Mouse (Mus musculus) embryonic facial prominence, embryonic 10.5 days (tissue): ENCODE results near the gene Steap2. TPM values are rescaled to one million over a fixed set of nuclear protein-coding genes. Genes with fewer than 3 reads are reported as not detected.
A peak's percentile ranks its signal among the peaks of the same experiment; 100 is the strongest.

ENCODE experiments used
- DNase-seq: peaks from one replicate; pipeline ENCODE4 v3.0.0-alpha.2; 2017; ENCODE audit warnings: low spot score
- H3K27ac ChIP-seq: fragments of 300-500 bp; sonication (generic); replicated peaks from 2 replicates; pipeline ENCODE4 v1.5.1; 2016; ENCODE audit warnings: mild to moderate bottlenecking
- H3K27me3 ChIP-seq: fragments of 300-500 bp; sonication (generic); replicated peaks from 2 replicates; pipeline ENCODE4 v1.6.1; 2016; ENCODE audit warnings: low read depth, mild to moderate bottlenecking; ENCODE audit not compliant: poor library complexity, severe bottlenecking
- H3K36me3 ChIP-seq: fragments of 300-500 bp; sonication (generic); replicated peaks from 2 replicates; pipeline ENCODE4 v1.6.1; 2016; ENCODE audit warnings: mild to moderate bottlenecking, moderate library complexity
- H3K4me1 ChIP-seq: fragments of 300-500 bp; sonication (generic); 2 replicates; pipeline ENCODE4 v1.6.1; 2016
- H3K4me3 ChIP-seq: fragments of 300-500 bp; sonication (generic); 2 replicates; pipeline ENCODE4 v1.5.1; 2016; ENCODE audit warnings: mild to moderate bottlenecking, moderate library complexity
- H3K9me3 ChIP-seq: fragments of 300-500 bp; sonication (generic); 2 replicates; pipeline ENCODE4 v1.6.1; 2016; ENCODE audit warnings: mild to moderate bottlenecking
- WGBS: fragments of 180-500 bp; shearing (Covaris S2); methylation state at CpG from one replicate; pipeline ENCODE4 v1.1.7; 2016; 5-methylcytosine and 5-hydroxymethylcytosine counted together
- polyA plus RNA-seq: library from polyadenylated mRNA; unstranded; fragments of >200 nt; fragmentation: Nextera tagmentation; extraction: Ambion mirVana; gene quantifications from 2 replicates; pipeline ENCODE4 v1.2.1, GENCODE M21; 2016

Gene Steap2
- polyA plus RNA-seq, 1 experiment from 2014 or later = 8.6 TPM

DNA sequence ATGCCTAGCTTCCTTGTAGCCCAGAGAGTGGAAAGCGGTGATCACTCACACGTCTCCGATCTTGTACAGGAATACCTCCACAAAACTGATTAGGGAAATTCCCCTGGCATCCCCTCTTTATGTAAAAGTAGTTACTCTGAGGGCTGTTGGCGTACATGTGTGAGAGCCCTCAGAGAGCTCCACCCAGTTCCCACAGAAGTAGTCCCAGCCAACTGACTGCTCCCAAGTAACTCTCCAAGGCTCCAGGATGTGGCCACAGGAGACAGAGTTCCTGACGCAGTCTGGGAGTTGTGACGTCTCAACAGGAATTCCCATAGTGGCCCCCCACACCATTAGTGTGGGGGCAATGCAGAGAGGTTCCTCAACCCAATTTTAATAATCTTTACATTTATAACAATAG, 31.3 kb downstream of the Steap2 start:
- H3K27me3 ChIP-seq = peaks cover 18% of the 10 kb centered on the region
- H3K4me3 ChIP-seq = peak overlapping the region; percentile 85
- 40% methylated on average over 6 of the region's 6 CpGs for WGBS
- DNase-seq = no peak
- H3K4me1 ChIP-seq = peaks cover 18% of the 10 kb centered on the region
- H3K9me3 ChIP-seq = no peaks in the 10 kb centered on the region
- H3K36me3 ChIP-seq = 0 out of 2 replicates have a peak, but pooled peaks cover 3% of the 10 kb centered on the region
- no peak overlapping the region for H3K27ac ChIP-seq

DNA sequence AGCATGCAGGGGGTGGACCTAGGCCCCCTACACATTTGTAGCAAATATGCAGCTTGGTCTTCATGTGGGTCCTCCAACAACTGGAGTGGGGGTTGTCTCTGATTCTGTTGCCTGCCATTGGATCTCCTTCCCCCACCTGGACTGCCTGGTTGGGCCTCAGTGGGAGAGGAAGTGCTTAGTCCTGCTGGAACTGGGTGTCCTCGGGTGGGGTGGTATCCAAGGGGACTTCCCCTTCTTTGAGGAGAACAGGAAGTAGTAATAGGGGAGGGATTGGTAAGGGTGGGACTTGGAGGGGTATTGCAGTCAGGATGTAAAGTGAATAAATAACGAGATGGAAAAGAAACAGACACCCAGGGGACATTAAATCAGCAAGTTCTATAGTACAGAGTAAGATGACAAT, 35.7 kb downstream of the Steap2 start:
- Histone ChIP-seq H3K27ac (no peak overlapping the region), H3K4me3 (no peak overlapping the region), H3K9me3 (no peaks in the 10 kb centered on the region), H3K4me1 (peaks cover 8% of the 10 kb centered on the region; the same call in 1 of the 2 replicates), H3K27me3 (peaks cover 18% of the 10 kb centered on the region), H3K36me3 (no peaks in the 10 kb centered on the region)
- 58% methylated on average over 2 of the region's 2 CpGs for WGBS
- DNase-seq = no peak

DNA sequence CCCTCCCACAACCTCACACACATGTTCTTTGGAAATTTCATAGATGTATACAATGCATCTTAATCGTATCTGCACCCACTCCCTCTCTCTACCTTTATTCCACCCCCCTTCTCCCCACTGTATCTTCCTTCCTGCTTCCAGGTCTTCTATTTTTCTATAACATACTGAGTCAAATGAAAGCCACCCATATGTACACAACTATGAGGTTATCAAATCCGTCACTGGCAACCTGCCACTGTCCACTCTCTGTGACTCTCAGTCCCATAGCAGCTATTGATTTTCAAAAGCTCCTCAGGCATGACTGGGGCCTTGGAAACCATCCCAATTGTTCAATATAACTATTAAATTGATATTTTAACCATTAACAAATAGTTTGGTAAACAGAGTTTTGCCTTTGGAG, 36.4 kb downstream of the Steap2 start:
- no peak overlapping the region for H3K4me3 ChIP-seq
- no peaks in the 10 kb centered on the region for H3K36me3 ChIP-seq
- 81% methylated on average over 2 of the region's 2 CpGs for whole genome bisulfite sequencing
- peaks cover 14% of the 10 kb centered on the region for H3K27me3 ChIP-seq
- H3K27ac ChIP-seq = no peak overlapping the region
- no peak for DNase-seq
- H3K4me1 ChIP-seq = peaks cover under 1% of the 10 kb centered on the region; the same call in 1 of the 2 replicates
- no peaks in the 10 kb centered on the region for H3K9me3 ChIP-seq

DNA sequence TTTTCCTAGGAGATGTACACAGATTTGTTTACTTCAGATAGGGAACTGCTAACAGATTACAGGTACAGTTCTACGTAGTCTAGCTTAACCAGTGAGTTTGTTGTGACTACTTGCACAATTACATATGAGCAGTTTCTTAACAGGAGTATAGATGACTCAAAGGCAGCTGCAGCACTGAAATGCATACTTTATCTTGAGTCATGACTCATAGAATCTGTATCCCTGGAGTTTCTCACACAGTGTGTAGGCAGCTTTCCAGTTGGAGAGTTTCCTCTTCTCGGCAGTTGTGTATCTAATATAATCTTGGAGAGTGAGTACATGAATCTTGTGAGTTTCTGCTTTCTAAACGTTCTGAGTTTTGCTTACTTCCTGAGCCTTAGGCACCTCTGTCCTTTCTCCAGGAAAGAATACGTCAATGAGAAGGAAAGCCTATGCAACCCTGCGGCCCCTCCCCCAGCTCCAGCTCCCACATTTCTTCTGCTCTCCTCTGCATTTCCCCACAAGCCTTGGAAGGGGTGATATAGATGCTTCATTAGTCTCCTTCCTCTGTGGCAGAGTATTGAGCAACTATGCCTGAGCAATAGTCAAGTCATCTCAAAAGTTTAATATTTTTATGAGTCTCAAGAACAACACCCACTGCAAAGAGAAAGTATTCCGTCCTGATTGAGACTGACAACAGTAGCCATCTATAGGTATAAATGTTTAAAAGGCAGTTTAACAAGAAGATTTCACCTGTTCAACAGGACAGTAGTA, 45.4 kb downstream of the Steap2 start:
- Histone ChIP-seq H3K36me3 (no peaks in the 10 kb centered on the region), H3K4me3 (no peak overlapping the region), H3K27ac (no peak overlapping the region), H3K9me3 (no peaks in the 10 kb centered on the region), H3K4me1 (no peaks in the 10 kb centered on the region), H3K27me3 (no peaks in the 10 kb centered on the region)
- no peak for DNase-seq
- WGBS = 70% methylated on average over 6 of the region's 6 CpGs

DNA sequence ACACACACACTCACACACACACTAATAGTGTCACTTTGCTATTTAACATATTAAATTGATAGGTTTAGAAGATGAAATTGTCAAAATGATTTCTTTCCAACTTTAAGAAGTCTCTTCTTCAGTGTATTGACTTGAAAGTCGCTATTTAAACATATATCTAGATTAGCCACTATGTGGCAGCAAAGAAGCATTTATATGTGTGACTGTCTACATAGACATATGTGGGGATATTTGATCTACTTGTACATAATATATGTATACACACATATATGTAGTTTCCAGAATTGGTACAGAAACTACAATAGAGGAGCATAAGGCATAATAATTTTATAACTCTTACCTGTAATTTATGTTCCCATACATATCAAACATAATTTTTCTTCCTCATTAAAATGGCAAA, 48.2 kb downstream of the Steap2 start:
- Histone ChIP-seq H3K36me3 (no peaks in the 10 kb centered on the region), H3K27ac (no peak overlapping the region), H3K4me1 (no peaks in the 10 kb centered on the region), H3K4me3 (no peak overlapping the region), H3K27me3 (no peaks in the 10 kb centered on the region), H3K9me3 (no peaks in the 10 kb centered on the region)
- 8% methylated on average over 1 of the region's 1 CpGs for WGBS
- no peak for DNase-seq

DNA sequence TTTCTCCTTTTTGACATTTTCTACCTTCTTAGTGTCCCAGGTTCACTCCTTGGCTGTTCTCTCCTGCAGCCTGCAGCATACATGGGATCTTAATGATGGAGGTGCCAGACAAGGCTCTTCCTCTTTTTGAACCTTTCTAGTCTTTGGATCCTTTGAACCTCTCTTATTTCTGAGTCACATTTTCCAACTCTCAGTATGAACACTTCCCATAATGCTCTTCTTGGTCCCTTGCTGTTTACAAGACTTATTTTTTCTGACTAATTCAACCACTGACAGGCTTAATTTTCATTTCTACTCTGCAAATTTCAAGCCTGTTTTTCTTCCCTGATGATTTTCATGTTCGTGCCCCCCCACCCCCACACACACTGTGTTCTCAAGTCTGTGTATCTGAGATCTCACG, 55.9 kb downstream of the Steap2 start:
- 55% methylated on average over 2 of the region's 2 CpGs for WGBS
- no peaks in the 10 kb centered on the region for H3K36me3 ChIP-seq
- DNase-seq = no peak

DNA sequence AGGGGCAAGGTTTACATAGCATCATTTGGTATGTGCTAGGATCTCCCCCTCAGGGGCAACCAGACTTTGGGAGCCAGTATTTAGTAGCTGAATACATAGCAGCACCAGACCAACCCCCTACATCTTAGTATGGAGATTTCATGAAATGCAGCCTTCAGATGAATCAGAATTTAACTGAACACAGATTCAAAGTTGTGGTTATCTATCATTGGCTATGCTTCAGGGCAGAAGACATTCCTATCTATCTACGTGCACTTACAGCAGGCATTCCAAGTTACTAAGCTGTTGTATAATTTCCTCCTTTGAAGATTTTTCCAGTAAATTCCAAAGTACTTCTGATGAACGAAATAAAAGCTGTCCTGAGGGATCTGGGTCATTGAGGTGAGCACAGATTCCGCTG, 68.9 kb downstream of the Steap2 start:
- WGBS = 73% methylated on average over 3 of the region's 3 CpGs
- no peak for DNase-seq
- no peaks in the 10 kb centered on the region for H3K4me1 ChIP-seq
- no peaks in the 10 kb centered on the region for H3K27me3 ChIP-seq
- H3K4me3 ChIP-seq = no peak overlapping the region
- no peak overlapping the region for H3K27ac ChIP-seq
- H3K9me3 ChIP-seq = no peaks in the 10 kb centered on the region
- no peaks in the 10 kb centered on the region for H3K36me3 ChIP-seq

More for the DNA sequence above, 55.9 kb downstream of the Steap2 start:
- H3K4me3 ChIP-seq = no peak overlapping the region
- no peaks in the 10 kb centered on the region for H3K27me3 ChIP-seq
- H3K9me3 ChIP-seq = no peaks in the 10 kb centered on the region
- no peaks in the 10 kb centered on the region for H3K4me1 ChIP-seq
- no peak overlapping the region for H3K27ac ChIP-seq

DNA sequence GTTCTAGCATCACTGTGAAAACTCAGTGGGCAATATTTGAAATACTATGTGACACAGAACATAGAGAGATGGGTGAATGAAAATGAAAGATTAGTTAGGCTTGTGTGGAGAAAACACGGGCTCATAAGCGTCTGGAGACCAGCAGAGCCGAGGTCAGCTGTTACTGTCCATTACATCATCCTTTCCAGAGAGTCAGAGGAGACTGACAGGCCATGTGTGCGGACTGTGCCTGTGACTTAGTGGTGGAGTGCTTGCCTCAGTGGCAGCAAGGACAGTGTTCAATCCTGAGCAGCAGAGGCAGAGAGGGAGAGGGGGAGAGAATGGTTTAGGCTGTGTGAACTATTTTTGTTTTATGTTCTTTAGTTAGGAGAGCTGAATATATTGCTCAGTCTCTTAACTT, 76.0 kb downstream of the Steap2 start:
- no peaks in the 10 kb centered on the region for H3K9me3 ChIP-seq
- no peak overlapping the region for H3K27ac ChIP-seq
- H3K4me1 ChIP-seq = no peaks in the 10 kb centered on the region
- no peaks in the 10 kb centered on the region for H3K27me3 ChIP-seq
- no peaks in the 10 kb centered on the region for H3K36me3 ChIP-seq
- H3K4me3 ChIP-seq = no peak overlapping the region
- no peak for DNase-seq
- WGBS = 71% methylated on average over 4 of the region's 4 CpGs

Other genes starting within 250 kb of the Steap2 start
- gene 1700015F17Rik, start 215.4 kb downstream of the Steap2 start, polyA plus RNA-seq = not detected in 2 replicates
- 32.4 and 34.5 TPM in 2 replicates for gene Cldn12, start 179.6 kb downstream of the Steap2 start, polyA plus RNA-seq
- gene Gtpbp10, start 135.0 kb downstream of the Steap2 start, polyA plus RNA-seq = 38.0 and 39.5 TPM in 2 replicates
- 1.5 and 1.8 TPM in 2 replicates for gene Gm8773, start 120.8 kb downstream of the Steap2 start, polyA plus RNA-seq
- 2.3 and 2.9 TPM in 2 replicates for gene Cfap69, start 30.3 kb downstream of the Steap2 start, polyA plus RNA-seq
- 6.0 and 6.1 TPM in 2 replicates for gene Steap1, start 54.7 kb upstream of the Steap2 start, polyA plus RNA-seq